In genomic region chr5:37318715-37319114, GRCm38 (mm10) we compare ENCODE assay signal across 24 mouse cellular contexts. TPM values are rescaled to one million over a fixed set of nuclear protein-coding genes. Genes with fewer than 3 reads are reported as not detected.
DNase-seq lines count a peak whose midpoint lies in the region; ATAC-seq and TF ChIP-seq lines count a peak whose summit lies in the region.
"Had no signal": no experiment of that assay in that cellular context is flagged by ENCODE, and none has a peak within 500 bp of the region (broad histone marks: within the 10 kb centered on the region; RNA-seq: fewer than 3 reads in every experiment).

No protein-coding gene starts in this region.

- no peaks in the 10 kb centered on the region for H3K27me3 ChIP-seq in midbrain, embryonic 16.5 days (ENCODE audit: control insufficient read depth, insufficient read depth, low read depth, low read length)
- H3K27me3 ChIP-seq: embryonic facial prominence, embryonic 15.5 days; forebrain, embryonic 15.5 days; heart, embryonic 13.5 days; intestine, embryonic 15.5 days had no signal

- H3K36me3 ChIP-seq in midbrain, embryonic 16.5 days (ENCODE audit: control insufficient read depth, insufficient read depth, low read length): 0 out of 2 replicates have a peak, but pooled peaks cover 3% of the 10 kb centered on the region
- H3K36me3 ChIP-seq: G1E had no signal

- no peak overlapping the region for H3K9ac ChIP-seq in midbrain, embryonic 16.5 days (ENCODE audit: low read depth, low read length)
- H3K9ac ChIP-seq: embryonic facial prominence, embryonic 15.5 days; forebrain, embryonic 15.5 days; heart, embryonic 13.5 days; hindbrain, embryonic 14.5 days; intestine, embryonic 15.5 days had no signal

- DNase-seq in kidney, adult 18-20 months: peak; percentile 18
- DNase-seq in kidney, postnatal 14 days: no peak
- DNase-seq in gastrocnemius, adult 2 months: peak; percentile 82
- peak; percentile 36 to 56 for DNase-seq in gastrocnemius, adult 8-10 months (ENCODE audit: low spot score in 2 of 2)
- peak; percentile 40 to 45 for DNase-seq in gastrocnemius, postnatal 36 days
- no peak for DNase-seq in thymus, postnatal 0 days (ENCODE audit: low spot score)
- DNase-seq: adrenal gland, postnatal 10 days; cerebellum, adult 11 months; cerebellum, adult 8-10 months; cerebellum, postnatal 14 days; embryo, embryonic 11 days; heart, adult 11 months; heart, postnatal 10 days had no signal

- TF ChIP-seq CTCF in gastrocnemius, adult 2 months (IDR thresholded peaks at IDR 0.05): no peak

- peak overlapping the region; percentile 65 for H3K27ac ChIP-seq in gastrocnemius, adult 2 months
- no peak overlapping the region for H3K27ac ChIP-seq in midbrain, embryonic 16.5 days (ENCODE audit: low read length)
- H3K27ac ChIP-seq: embryonic facial prominence, embryonic 15.5 days; forebrain, embryonic 10.5 days; forebrain, embryonic 15.5 days; heart, embryonic 13.5 days; hindbrain, embryonic 14.5 days; intestine, embryonic 15.5 days had no signal

- H3K4me1 ChIP-seq in midbrain, embryonic 16.5 days (ENCODE audit: control insufficient read depth, insufficient read depth, low read length): no peaks in the 10 kb centered on the region
- H3K4me1 ChIP-seq: embryonic facial prominence, embryonic 15.5 days; forebrain, embryonic 10.5 days; forebrain, embryonic 15.5 days; heart, embryonic 13.5 days; intestine, embryonic 15.5 days had no signal

- intact Hi-C loops in gastrocnemius, adult 2 months (cut with DNase I): no loop called here
- intact Hi-C loops in gastrocnemius, postnatal 36 days (cut with DNase I): no loop called here

- H3K4me2 ChIP-seq in midbrain, embryonic 16.5 days (ENCODE audit: low read length): no peak overlapping the region
- H3K4me2 ChIP-seq: embryonic facial prominence, embryonic 15.5 days; forebrain, embryonic 15.5 days; heart, embryonic 13.5 days; hindbrain, embryonic 14.5 days; intestine, embryonic 15.5 days had no signal

- no peak overlapping the region for H3K4me3 ChIP-seq in gastrocnemius, adult 2 months
- no peak overlapping the region for H3K4me3 ChIP-seq in midbrain, embryonic 16.5 days (ENCODE audit: low read depth, low read length)
- H3K4me3 ChIP-seq: embryonic facial prominence, embryonic 15.5 days; erythroblast, embryonic 14.5 days; forebrain, embryonic 10.5 days; forebrain, embryonic 15.5 days; heart, embryonic 13.5 days; intestine, embryonic 15.5 days had no signal

- 91% methylated on average over 6 of the region's 6 CpGs for WGBS in midbrain, embryonic 16.5 days

- no peaks in the 10 kb centered on the region; the same call in 1 of the 2 replicates for H3K9me3 ChIP-seq in midbrain, embryonic 16.5 days (replicated peaks; ENCODE audit: control insufficient read depth, low read length, poor library complexity, severe bottlenecking)
- H3K9me3 ChIP-seq: intestine, embryonic 15.5 days had no signal

- no peak for ATAC-seq in midbrain, embryonic 16.5 days
- ATAC-seq: CD4-positive, CD25-positive, alpha-beta regulatory T cell, adult 4 months; forebrain, embryonic 15.5 days; intestine, embryonic 15.5 days had no signal

RNA-seq across cellular contexts. Expression of gene Evc, which starts 18.0 kb away (rescaled TPM):
- 10 to 100 TPM; 16.5 to 36.6 TPM for total RNA-seq in gastrocnemius, adult 2 months (2021)
- 10 to 100 TPM; 19.5 to 21.9 (median 21.1) TPM for total RNA-seq in gastrocnemius, adult 8-10 months (2022)
- 10 to 100 TPM; 25.4 to 26.9 TPM for total RNA-seq in gastrocnemius, postnatal 36 days (2021)
- 3.5 and 3.6 TPM in 2 replicates for polyA plus RNA-seq in midbrain, embryonic 16.5 days (2015; fragmentation: Nextera tagmentation; extraction: Ambion mirVana)
- polyA plus RNA-seq in thymus, postnatal 0 days (2015; fragmentation: Nextera tagmentation; extraction: Ambion mirVana): 4.1 and 4.7 TPM in 2 replicates
- total RNA-seq: common myeloid progenitor, adult 5-6 weeks; G1E had no signal
- polyA plus RNA-seq: CD4-positive, CD25-positive, alpha-beta regulatory T cell, adult 4 months; G1E had no signal

RNA-seq across cellular contexts. Expression of gene Evc2, which starts 19.6 kb away (rescaled TPM):
- 10 to 100 TPM in 1 of 2 experiments, 1 to 10 TPM in 1; 6.6 to 12.6 TPM for total RNA-seq in gastrocnemius, adult 2 months (2021)
- 1 to 10 TPM; 7.3 to 8.5 (median 7.8) TPM for total RNA-seq in gastrocnemius, adult 8-10 months (2022)
- 1 to 10 TPM; 7.9 to 8.5 TPM for total RNA-seq in gastrocnemius, postnatal 36 days (2021)
- 5.0 and 5.3 TPM in 2 replicates for polyA plus RNA-seq in midbrain, embryonic 16.5 days (2015; fragmentation: Nextera tagmentation; extraction: Ambion mirVana)
- 2.1 and 3.4 TPM in 2 replicates for polyA plus RNA-seq in thymus, postnatal 0 days (2015; fragmentation: Nextera tagmentation; extraction: Ambion mirVana)
- polyA plus RNA-seq: CD4-positive, CD25-positive, alpha-beta regulatory T cell, adult 4 months; erythroblast, embryonic 14.5 days; G1E had no signal

Comparison
In these comparisons a context has a peak if more than half of its experiments do, and no peak if none do; other contexts are left out.
1. DNase-seq: peak in kidney, adult 18-20 months (single experiment), gastrocnemius, adult 2 months (single experiment), gastrocnemius, adult 8-10 months (2 of 2) and gastrocnemius, postnatal 36 days (2 of 2); none in kidney, postnatal 14 days (single experiment) and thymus, postnatal 0 days (single experiment).